Mouse (Mus musculus) stomach, postnatal 0 days (tissue): Measurements from ENCODE around the gene Flnc.

Source experiments
- CTCF ChIP-seq: IDR thresholded peaks from 2 replicates; pipeline ENCODE4 v1.5.1; 2016; ENCODE audit warnings: antibody characterized with exemption, low read depth, mild to moderate bottlenecking, moderate library complexity
- EP300 ChIP-seq: optimal IDR thresholded peaks from 2 replicates; pipeline ENCODE3; 2016; ENCODE audit warnings: antibody characterized with exemption

DNA sequence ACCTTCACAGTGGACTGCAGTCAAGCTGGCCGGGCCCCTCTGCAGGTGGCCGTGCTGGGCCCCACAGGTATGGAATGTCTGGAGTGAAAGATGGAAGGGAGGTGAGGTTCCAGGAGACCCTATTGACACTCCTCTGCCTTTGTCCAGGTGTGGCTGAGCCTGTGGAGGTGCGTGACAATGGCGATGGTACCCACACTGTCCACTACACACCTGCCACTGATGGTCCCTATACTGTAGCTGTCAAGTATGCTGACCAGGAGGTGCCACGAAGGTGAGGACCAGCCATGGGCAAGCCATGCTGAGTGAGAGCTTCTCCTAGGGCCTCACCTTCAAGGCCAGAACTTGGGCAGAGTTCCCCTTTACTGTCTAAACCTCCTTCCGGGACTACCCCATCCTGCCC is 17.6 kb downstream of the Flnc start:
- TF ChIP-seq CTCF, result no peak
- no peak for TF ChIP-seq EP300
